Mouse (Mus musculus): Measurements from ENCODE around the gene Hipk2. TPM values are rescaled to one million over a fixed set of nuclear protein-coding genes. Genes with fewer than 3 reads are reported as not detected.
A peak's percentile ranks its signal among the peaks of the same experiment; 100 is the strongest.

Hipk2 gene
- polyA plus RNA-seq, 1 experiment from 2014 or later: 13.7 TPM

- no peaks in the 10 kb centered on the region for H3K27me3 ChIP-seq (ENCODE audit: control insufficient read depth, insufficient read depth, low read length)
- H3K4me2 ChIP-seq (replicated peaks; ENCODE audit: low read depth): peak within 1 kb of the TSS; percentile 56
- peak; percentile 52 for DNase-seq (ENCODE audit: low spot score)
- WGBS: under 1% methylated on average over 62 of the region's 77 CpGs
- ATAC-seq (ENCODE audit: low FRiP score, low TSS enrichment): peak; percentile 72
- peak within 1 kb of the TSS; percentile 98 for H3K27ac ChIP-seq (replicated peaks)
- peak within 1 kb of the TSS; percentile 99 for H3K9ac ChIP-seq (ENCODE audit: low read length)
- H3K36me3 ChIP-seq (ENCODE audit: control insufficient read depth, insufficient read depth, low read length): no peaks in the 10 kb centered on the region
- peaks cover 6% of the 10 kb centered on the region; the same call in 1 of the 2 replicates for H3K4me1 ChIP-seq (replicated peaks; ENCODE audit: control insufficient read depth, insufficient read depth)
- peak within 1 kb of the TSS; percentile 100 for H3K4me3 ChIP-seq (ENCODE audit: low read depth, low read length)
- H3K9me3 ChIP-seq (ENCODE audit: control insufficient read depth, low read length): no peaks in the 10 kb centered on the region
- TF ChIP-seq CTCF (IDR thresholded peaks at IDR 0.05; ENCODE audit: low read depth) (no peak), EP300 (optimal IDR thresholded peaks at IDR 0.05) (no peak)
These were observed 501 bp downstream of the Hipk2 start, which contains the start of gene Tbxas1 for GRCm38 (mm10) chr6:38875258-38876070. TSS of gene Tbxas1 (plus strand) at chr6:38875404.

GRCm38 (mm10) chr6:38874565-38875257 is 1.3 kb downstream of the Hipk2 start:
- peak; percentile 31 for DNase-seq (ENCODE audit: low spot score)

GRCm38 (mm10) chr6:38874035-38874434 is 1.9 kb downstream of the Hipk2 start:
- H3K36me3 ChIP-seq (ENCODE audit: control insufficient read depth, insufficient read depth, low read length): no peaks in the 10 kb centered on the region
- peak; percentile 65 for DNase-seq (ENCODE audit: low spot score)
- peak overlapping the region; percentile 100 for H3K4me3 ChIP-seq (ENCODE audit: low read depth, low read length)
- peak overlapping the region; percentile 56 for H3K4me2 ChIP-seq (replicated peaks; ENCODE audit: low read depth)
- peak overlapping the region; percentile 99 for H3K9ac ChIP-seq (ENCODE audit: low read length)
- H3K9me3 ChIP-seq (ENCODE audit: control insufficient read depth, low read length): no peaks in the 10 kb centered on the region
- H3K27ac ChIP-seq (replicated peaks): peak overlapping the region; percentile 98
- no peak for ATAC-seq (ENCODE audit: low FRiP score, low TSS enrichment)
- TF ChIP-seq CTCF (IDR thresholded peaks at IDR 0.05; ENCODE audit: low read depth) (peak; percentile 78), EP300 (optimal IDR thresholded peaks at IDR 0.05) (no peak)
- WGBS: 5% methylated on average over 8 of the region's 8 CpGs
- peaks cover 8% of the 10 kb centered on the region; the same call in 1 of the 2 replicates for H3K4me1 ChIP-seq (replicated peaks; ENCODE audit: control insufficient read depth, insufficient read depth)
- H3K27me3 ChIP-seq (ENCODE audit: control insufficient read depth, insufficient read depth, low read length): no peaks in the 10 kb centered on the region

More at GRCm38 (mm10) chr6:38874565-38875257, 1.3 kb downstream of the Hipk2 start:
- no peaks in the 10 kb centered on the region for H3K27me3 ChIP-seq (ENCODE audit: control insufficient read depth, insufficient read depth, low read length)
- H3K27ac ChIP-seq (replicated peaks): peak overlapping the region; percentile 98
- peak overlapping the region; percentile 99 for H3K9ac ChIP-seq (ENCODE audit: low read length)
- H3K4me2 ChIP-seq (replicated peaks; ENCODE audit: low read depth): peak overlapping the region; percentile 56
- WGBS: under 1% methylated on average over 23 of the region's 23 CpGs
- no peak for ATAC-seq (ENCODE audit: low FRiP score, low TSS enrichment)
- peak overlapping the region; percentile 100 for H3K4me3 ChIP-seq (ENCODE audit: low read depth, low read length)
- H3K4me1 ChIP-seq (replicated peaks; ENCODE audit: control insufficient read depth, insufficient read depth): peaks cover 8% of the 10 kb centered on the region; the same call in 1 of the 2 replicates
- no peaks in the 10 kb centered on the region for H3K36me3 ChIP-seq (ENCODE audit: control insufficient read depth, insufficient read depth, low read length)
- no peaks in the 10 kb centered on the region for H3K9me3 ChIP-seq (ENCODE audit: control insufficient read depth, low read length)
- no peak for TF ChIP-seq CTCF (IDR thresholded peaks at IDR 0.05; ENCODE audit: low read depth)
- TF ChIP-seq EP300 (optimal IDR thresholded peaks at IDR 0.05): no peak

- no peak for DNase-seq (ENCODE audit: low spot score)
- H3K27ac ChIP-seq (replicated peaks): no peak overlapping the region
- H3K4me1 ChIP-seq (replicated peaks; ENCODE audit: control insufficient read depth, insufficient read depth): peaks cover 8% of the 10 kb centered on the region; the same call in 1 of the 2 replicates
- 51% methylated on average over 1 of the region's 1 CpGs for WGBS
- peak overlapping the region; percentile 56 for H3K4me2 ChIP-seq (replicated peaks; ENCODE audit: low read depth)
- TF ChIP-seq EP300 (optimal IDR thresholded peaks at IDR 0.05): no peak
- no peak for TF ChIP-seq CTCF (IDR thresholded peaks at IDR 0.05; ENCODE audit: low read depth)
- H3K27me3 ChIP-seq (ENCODE audit: control insufficient read depth, insufficient read depth, low read length): no peaks in the 10 kb centered on the region
- no peaks in the 10 kb centered on the region for H3K9me3 ChIP-seq (ENCODE audit: control insufficient read depth, low read length)
- no peak for ATAC-seq (ENCODE audit: low FRiP score, low TSS enrichment)
- H3K9ac ChIP-seq (ENCODE audit: low read length): no peak overlapping the region
- no peaks in the 10 kb centered on the region for H3K36me3 ChIP-seq (ENCODE audit: control insufficient read depth, insufficient read depth, low read length)
- peak overlapping the region; percentile 100; the same call in 1 of the 2 replicates for H3K4me3 ChIP-seq (ENCODE audit: low read depth, low read length)
These were observed 2.6 kb downstream of the Hipk2 start for GRCm38 (mm10) chr6:38873316-38873715.

- Histone ChIP-seq H3K27me3 (ENCODE audit: control insufficient read depth, insufficient read depth, low read length) (no peaks in the 10 kb centered on the region), H3K36me3 (ENCODE audit: control insufficient read depth, insufficient read depth, low read length) (no peaks in the 10 kb centered on the region), H3K4me1 (replicated peaks; ENCODE audit: control insufficient read depth, insufficient read depth) (peaks cover 8% of the 10 kb centered on the region; the same call in 1 of the 2 replicates), H3K4me2 (replicated peaks; ENCODE audit: low read depth) (no peak overlapping the region), H3K9me3 (ENCODE audit: control insufficient read depth, low read length) (no peaks in the 10 kb centered on the region), H3K9ac (ENCODE audit: low read length) (no peak overlapping the region), H3K27ac (replicated peaks) (0 out of 2 replicates have a peak overlapping the region, but pooled peaks have one; percentile 3), H3K4me3 (ENCODE audit: low read depth, low read length) (no peak overlapping the region)
- DNase-seq (ENCODE audit: low spot score): no peak
- TF ChIP-seq CTCF (IDR thresholded peaks at IDR 0.05; ENCODE audit: low read depth) (no peak), EP300 (optimal IDR thresholded peaks at IDR 0.05) (no peak)
- WGBS: 35% methylated on average over 7 of the region's 7 CpGs
- ATAC-seq (ENCODE audit: low FRiP score, low TSS enrichment): no peak
These were observed 4.9 kb downstream of the Hipk2 start for GRCm38 (mm10) chr6:38871051-38871450.
